Mouse (Mus musculus): ENCODE data around the gene Fut9.

DNA sequence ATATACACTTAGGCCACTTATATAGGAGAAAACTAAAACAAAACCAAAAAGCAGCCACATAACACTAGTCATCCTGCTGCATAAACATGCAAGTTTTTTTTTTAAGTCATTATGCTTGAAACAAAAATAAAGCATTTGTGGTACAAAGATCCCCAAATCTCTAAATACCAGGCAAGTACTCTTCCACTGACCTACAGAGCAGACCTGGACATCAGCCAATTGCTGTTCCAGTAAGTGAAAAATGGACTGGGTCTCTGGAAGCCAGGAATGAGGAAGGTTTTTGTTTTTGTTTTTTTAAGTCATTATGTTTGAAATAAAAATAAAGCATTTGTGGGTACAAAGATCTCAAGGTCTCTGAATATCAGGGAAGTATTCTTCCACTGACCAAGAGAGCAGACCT is 37.0 kb downstream of the Fut9 start:
- TF ChIP-seq CTCF (conservative IDR thresholded peaks at IDR 0.05 in 1 of 2, IDR thresholded peaks at IDR 0.05 in 1 of 2; ENCODE audit: low read depth in 2 of 2, low read length in 2 of 2) (no peak), USF1 (IDR thresholded peaks at IDR 0.05; ENCODE audit: low read depth, low read length) (no peak), CHD2 (IDR thresholded peaks at IDR 0.05; ENCODE audit: low read length) (no peak), EP300 (IDR thresholded peaks at IDR 0.05; ENCODE audit: low read length) (no peak)
